Mouse (Mus musculus): ENCODE results near the gene Ucp1.

Gene Ucp1

DNA sequence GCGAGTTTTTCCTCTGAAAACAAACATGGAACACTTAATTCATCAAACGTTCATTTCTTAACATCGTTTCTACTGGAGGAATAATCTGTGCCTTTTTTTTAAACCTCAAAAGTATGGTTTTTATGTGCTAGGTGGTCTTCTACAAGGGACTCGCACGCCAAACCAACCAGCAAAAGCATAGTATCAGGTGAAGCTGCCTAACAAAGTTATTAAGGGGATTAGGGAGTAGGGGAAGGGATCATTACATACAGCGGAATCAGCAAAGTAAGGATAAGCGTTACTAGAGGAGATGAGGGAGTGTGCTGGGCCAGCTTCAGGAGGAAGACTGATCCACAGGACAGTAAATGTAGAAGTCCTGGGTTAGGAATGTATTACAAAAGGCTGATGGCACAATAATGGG is 42.7 kb downstream of the Ucp1 start:
- DNase-seq = no peak

GRCm38 (mm10) chr8:83342076-83342475 is 51.9 kb downstream of the Ucp1 start:
- DNase-seq = no peak

GRCm38 (mm10) chr8:83342693-83343092 is 52.5 kb downstream of the Ucp1 start:
- DNase-seq = peak; percentile 63
